Mouse (Mus musculus): ENCODE data around the gene Mis18a. TPM values are rescaled to one million over a fixed set of nuclear protein-coding genes. Genes with fewer than 3 reads are reported as not detected.

The Mis18a gene
- polyA plus RNA-seq, 1 experiment from 2014 or later, result 38.1 TPM

DNA sequence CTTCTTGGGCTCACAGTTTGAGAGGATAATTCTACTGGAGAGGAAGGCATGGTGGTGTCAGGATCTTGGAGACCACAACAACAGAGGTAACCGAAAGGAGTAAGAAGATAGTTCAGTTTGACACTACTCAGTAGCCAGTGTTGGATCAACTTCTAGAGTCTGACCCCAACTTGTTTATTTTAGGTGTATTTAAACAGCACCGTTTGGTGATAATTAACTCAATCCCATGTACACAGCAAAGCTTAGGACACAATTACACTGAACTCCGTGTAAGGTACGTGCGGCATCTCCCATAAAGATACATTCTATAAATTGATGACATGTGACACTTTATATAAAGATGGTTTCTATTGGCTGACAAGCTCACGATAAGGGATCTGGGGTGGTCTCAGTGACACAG is 52.6 kb downstream of the Mis18a start:
- Histone ChIP-seq H3K4me1 (replicated peaks) (no peaks in the 10 kb centered on the region), H3K36me3 (no peaks in the 10 kb centered on the region), H3K9me3 (no peaks in the 10 kb centered on the region), H3K27ac (no peak overlapping the region), H3K9ac (replicated peaks) (no peak overlapping the region), H3K4me2 (replicated peaks) (no peak overlapping the region), H3K27me3 (no peaks in the 10 kb centered on the region), H3K4me3 (replicated peaks) (no peak overlapping the region)
- no peak for ATAC-seq
- 97% methylated on average over 6 of the region's 6 CpGs for WGBS

DNA sequence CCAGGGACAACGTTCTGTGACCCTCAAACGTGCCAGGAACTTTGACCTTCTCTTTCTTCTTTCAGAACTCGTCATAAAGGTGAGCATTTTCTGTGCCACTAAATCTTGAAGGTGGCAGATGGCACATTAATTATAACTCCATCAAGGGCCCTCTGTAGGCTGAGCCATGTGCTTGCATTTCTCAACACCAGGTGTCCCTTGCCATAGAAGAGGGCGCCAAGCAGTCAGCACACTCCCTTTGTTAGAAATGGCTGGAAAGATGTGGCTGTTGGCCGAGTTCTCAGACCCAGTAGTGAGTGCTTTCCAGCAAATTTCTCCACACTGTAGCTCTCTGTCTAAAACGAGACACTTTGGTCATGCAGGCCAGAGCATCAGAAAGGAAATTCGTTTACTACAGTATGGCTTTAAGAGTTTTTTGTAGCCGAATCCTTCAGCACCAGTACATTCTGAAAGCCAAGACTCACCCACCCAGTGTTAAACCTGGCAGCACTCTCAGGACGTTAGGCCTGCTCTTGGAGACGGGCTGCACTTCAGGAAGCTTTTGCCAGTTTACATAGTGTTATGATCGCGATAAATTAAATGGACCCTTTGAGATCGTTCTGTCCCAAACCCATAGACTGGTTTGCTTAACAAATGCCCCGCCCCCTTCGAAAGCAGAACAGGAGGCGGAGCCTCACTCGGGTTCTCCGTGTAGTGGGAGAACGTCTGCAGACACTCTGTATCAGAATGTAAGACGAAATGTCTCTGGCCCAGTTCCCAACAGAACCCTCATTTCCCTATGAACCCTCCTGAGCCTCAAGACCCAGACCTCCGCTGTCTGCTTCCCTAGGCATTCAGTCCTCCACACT is 53.5 kb downstream of the Mis18a start:
- Histone ChIP-seq H3K4me2 (replicated peaks) (no peak overlapping the region), H3K36me3 (no peaks in the 10 kb centered on the region), H3K9ac (replicated peaks) (no peak overlapping the region), H3K27ac (no peak overlapping the region), H3K4me1 (replicated peaks) (no peaks in the 10 kb centered on the region), H3K27me3 (no peaks in the 10 kb centered on the region), H3K9me3 (no peaks in the 10 kb centered on the region), H3K4me3 (replicated peaks) (no peak overlapping the region)
- 88% methylated on average over 21 of the region's 21 CpGs for WGBS
- ATAC-seq, result no peak

Other genes with a start within 250 kb of the Mis18a start
- not detected in 2 replicates for gene Mrap, start 10.8 kb upstream of the Mis18a start, polyA plus RNA-seq (2015; fragmentation: Nextera tagmentation; extraction: Ambion mirVana)
- 8.7 and 9.8 TPM in 2 replicates for gene Urb1, start 83.0 kb upstream of the Mis18a start, polyA plus RNA-seq (2015; fragmentation: Nextera tagmentation; extraction: Ambion mirVana)
- 1.7 and 2.6 TPM in 2 replicates for gene Eva1c, start 99.3 kb upstream of the Mis18a start, polyA plus RNA-seq (2015; fragmentation: Nextera tagmentation; extraction: Ambion mirVana)
- gene Cfap298, start 207.7 kb upstream of the Mis18a start, polyA plus RNA-seq (2015; fragmentation: Nextera tagmentation; extraction: Ambion mirVana), result 43.3 and 47.0 TPM in 2 replicates